Mouse (Mus musculus): ENCODE measurements at regions not wholly inside any gene's neighbourhood (a gene's known extent, or its start where the extent isn't known, plus 50 kb on each side); places are given as distances from the start of the nearest gene placed in this dataset.
A peak's percentile ranks its signal among the peaks of the same experiment; 100 is the strongest.

DNA sequence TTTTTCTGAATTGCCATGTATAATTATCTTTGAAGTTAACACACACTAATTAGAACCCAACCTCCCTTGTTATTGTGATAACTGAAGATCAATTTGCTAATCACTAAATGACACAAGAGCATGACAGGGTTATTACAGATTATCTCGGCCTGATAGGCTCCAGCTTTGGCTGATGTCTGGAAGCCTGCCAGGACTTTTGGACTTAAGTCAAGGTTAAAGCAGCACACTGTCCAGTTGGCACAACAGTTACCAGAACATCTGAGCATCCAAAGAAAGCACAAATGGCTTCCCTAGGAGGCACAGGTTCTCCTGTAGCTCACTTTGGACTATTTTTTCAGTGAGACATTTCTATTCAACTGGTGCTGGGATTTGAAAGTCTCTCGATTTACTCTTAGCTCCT is 475.0 kb upstream of the A730009L09Rik start:
- DNase-seq: peak; percentile 70

DNA sequence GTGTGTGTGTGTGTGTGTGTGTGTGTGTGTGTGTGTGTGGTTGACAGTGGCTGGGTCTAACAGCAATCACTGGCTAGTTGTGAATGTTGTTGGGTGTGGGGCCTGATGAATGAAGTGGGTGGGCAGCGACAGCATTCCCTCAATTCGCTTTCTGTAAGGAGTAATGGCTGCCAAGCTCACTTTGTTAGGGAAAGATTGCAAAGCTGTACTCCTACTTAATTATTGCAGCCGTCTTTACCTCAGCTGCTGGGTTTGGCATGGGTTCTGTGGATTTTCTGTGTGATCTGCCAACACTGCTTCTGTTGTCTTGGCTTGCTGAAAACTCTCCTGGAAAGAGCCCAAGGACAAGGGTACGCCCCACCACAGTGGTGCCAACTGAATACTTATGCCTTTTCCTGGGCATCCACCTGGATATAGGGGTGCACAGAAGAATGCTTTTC is 472.9 kb upstream of the A730009L09Rik start:
- DNase-seq: peak; percentile 44

DNA sequence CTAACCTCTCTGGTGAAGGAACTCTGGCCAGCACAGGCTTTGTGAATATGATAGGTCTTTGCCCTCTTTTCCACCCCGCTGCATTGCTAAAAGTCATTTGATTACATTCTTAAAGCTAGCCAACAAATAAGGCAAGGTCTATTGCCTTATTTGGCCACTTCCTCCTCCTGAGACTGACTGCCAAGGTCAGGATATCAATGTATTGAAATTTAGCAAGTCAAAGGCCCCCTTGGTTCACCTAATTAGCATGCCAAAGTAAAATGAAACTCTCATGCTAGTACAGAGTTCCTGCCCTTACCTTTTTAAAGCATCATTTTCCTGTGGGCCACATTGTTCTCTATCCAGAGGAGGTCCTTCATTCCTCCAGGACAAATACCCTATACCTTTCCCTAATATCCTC is 469.6 kb upstream of the A730009L09Rik start:
- no peak for DNase-seq

Measured in adrenal gland, postnatal 10 days (tissue).